Mouse (Mus musculus): ENCODE measurements at regions not wholly inside any gene's neighbourhood (a gene's known extent, or its start where the extent isn't known, plus 50 kb on each side); places are given as distances from the start of the nearest gene placed in this dataset.

DNA sequence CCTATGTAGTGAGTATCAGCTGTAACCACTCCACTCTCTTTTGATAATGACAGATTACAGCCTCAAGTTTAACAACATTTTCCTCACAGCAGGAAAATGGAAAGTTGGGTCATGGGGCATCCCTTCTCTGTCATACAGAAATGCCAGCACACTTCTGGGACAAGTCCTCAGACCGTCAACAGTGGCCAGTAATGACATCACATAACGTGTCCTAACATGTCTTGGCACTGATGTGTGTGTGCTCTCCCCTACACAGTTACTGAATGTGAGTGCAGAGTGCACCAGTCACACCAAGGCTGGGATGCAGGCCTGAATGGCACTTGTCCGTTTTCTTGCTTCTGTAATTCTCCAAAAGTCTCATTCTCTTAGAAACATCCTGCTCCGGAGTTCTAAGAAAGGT, 132.0 kb upstream of the Lrig3 start:
- no peak for TF ChIP-seq MYOG (IDR thresholded peaks at IDR 0.05; ENCODE audit: control insufficient read depth, extremely low read depth, insufficient read length)
- TF ChIP-seq CTCF (IDR thresholded peaks at IDR 0.05; ENCODE audit: control insufficient read depth, insufficient read depth, insufficient read length) = no peak
- TF ChIP-seq USF1 (IDR thresholded peaks at IDR 0.05; ENCODE audit: low read depth) = no peak

All from C2C12 (cell line).